Mouse (Mus musculus): ENCODE data around the gene 3110021N24Rik.

3110021N24Rik gene

DNA sequence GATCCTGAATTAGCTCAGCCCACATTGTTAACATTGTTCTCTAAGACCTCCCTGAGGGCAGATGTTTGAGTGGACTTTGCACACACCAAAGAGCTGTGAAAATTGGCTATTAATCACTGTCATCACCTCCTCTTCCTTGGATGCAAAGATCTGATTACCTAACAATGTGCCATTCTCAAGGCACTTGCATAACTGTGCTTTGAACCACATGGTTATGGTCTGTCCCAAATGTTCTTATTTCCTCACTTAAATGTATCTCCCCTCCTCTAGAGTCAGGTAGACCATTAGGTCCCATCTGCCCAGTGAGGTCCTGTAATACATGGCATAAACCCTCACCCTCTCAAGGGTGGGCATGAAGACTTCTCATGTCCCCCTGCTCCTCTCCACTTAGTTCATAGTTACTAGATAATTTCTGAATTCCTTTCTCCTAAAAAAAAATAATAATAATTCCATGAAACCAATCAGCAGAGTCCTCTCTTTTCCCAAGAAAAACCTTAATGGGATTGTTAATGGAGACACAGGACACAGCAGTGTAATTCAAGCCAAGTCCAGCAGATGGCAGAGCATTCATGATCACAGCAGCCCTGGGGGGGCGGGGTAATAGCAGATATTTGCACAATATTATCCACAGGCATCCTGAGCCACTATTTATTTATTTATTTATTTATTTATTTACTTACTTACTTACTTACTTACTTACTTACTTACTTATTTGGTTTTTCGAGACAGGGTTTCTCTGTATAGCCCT lies 78.8 kb downstream of the 3110021N24Rik start:
- peak; percentile 86 for DNase-seq

DNA sequence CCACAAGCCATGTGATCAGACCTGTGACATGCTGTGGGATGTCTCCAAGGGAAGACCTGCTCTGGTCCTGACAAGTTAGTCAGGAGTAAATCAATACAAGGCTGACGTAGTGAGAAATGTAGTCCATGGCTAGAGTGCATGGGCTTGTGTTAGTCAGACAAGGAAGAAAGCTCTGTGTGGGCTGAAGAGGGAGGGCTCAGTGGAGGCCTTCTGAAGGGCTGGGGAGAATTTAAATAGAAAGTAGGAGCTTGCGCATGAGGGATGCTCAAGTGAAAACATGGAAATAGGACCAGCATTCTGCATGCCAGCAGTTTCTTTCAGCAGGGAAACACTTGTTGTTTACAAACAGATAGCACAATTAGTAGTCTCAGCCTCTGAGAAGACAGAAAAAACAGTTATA lies 84.1 kb downstream of the 3110021N24Rik start:
- DNase-seq = no peak

DNA sequence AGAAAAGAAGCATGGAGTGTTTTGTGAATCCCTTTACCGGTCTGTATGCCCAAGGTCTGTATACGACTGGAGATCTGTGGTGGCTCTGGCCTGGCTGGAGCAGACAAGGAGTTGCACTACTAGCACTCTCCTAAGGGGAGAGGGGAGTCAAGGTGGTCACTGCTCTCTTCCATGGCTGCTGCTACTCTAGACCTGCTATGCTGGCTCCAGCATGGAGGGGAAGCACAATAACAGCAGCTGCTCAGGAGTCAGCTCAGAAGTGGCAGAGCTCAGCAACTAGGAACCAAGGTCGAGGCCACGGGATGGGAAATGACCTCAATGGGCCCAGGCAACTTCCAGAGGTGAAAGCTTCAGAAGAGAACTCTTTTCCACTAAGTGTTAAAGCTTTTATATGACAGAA lies 91.7 kb downstream of the 3110021N24Rik start:
- DNase-seq = no peak

DNA sequence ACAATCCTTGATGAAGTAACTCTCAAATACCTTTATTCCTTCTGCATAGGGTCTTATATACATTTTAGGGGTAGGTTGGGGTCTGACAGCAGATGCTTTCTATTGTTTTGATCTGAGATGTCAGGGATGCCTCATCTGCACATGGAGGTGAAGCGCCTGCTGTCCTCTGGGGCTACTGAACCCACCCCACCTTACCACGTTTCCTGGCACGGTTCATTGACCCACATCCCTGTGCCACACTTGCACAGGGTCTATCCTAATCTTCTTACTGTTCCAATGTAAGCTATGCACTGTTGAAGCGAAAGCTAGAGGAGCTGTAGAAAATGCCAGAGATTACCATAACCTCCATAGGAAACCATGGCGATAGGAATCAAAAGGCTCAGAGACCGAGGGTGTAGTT lies 92.1 kb downstream of the 3110021N24Rik start:
- no peak for DNase-seq

DNA sequence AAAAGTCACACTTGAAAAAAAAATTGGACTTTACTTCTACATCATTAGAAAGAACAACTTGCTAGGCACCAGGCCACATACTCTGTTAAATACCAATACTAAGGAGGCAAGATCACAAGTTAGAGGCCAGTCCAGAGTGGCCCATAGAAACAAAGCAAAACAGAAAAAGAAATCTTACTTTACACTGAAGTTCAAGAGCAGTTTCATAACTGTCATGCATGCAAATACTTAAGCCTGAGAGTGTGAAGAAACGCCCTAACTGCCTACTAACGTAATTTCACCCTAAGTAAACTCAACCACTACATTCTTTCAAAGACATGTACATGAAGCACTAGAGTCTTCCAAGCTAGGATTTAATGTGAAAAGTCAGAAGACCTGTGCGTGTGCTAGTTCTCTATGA lies 106.2 kb downstream of the 3110021N24Rik start:
- DNase-seq = no peak

DNA sequence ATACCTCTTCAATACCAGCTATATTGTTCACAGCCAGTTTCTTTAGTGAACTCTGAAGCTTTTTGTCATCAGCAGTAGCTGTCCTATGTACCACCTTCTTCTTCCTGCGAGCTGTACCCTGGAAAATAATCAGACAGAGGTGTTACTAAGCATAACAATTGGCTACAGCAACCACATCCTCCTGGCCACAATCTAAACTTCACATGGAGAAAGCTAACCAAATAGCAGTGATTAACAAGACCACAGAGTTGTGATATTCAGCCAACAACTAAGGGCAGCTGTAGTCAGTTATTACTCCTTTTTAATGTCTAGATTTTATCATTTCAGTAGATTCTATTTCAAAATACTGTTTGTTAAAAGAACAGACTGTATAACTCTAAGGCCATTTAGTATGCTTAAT lies 106.6 kb downstream of the 3110021N24Rik start:
- no peak for DNase-seq

DNA sequence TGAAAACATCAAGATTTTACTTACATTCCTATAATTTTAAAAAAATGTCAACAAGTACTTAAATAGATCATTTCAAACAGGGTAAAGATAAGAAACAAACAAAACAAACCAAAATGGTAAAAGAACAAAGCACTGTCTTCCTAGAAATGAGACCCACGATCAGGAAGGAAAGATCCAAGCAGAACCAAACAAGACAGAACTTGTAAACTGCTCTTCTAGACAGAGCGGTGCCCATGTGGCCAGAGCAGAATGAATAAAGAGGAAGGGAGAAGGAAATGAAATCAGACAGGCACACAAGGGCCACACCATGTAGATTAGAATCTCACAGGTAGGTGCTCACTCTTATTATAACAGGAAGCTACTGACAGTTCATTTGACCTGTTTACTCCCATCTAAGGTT lies 107.2 kb downstream of the 3110021N24Rik start:
- no peak for DNase-seq

DNA sequence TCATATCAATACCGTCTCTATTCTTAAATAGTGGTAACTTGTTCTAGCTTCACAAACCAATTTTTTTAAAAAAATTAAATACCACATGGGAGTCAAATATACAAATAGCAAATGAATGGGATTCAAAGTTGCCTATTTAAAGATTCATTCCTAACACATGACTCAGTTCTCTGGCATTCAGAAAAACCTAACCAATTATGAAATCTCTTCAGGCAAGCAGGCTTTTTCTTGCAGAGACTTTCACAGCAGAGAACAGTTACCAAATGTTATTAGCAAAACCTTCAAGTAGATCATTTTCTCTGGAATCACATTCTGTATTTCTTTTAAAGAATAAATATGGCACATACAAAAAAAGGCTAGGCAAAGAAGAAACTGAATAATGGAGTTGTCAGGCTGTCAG lies 111.2 kb downstream of the 3110021N24Rik start:
- no peak for DNase-seq
